Comparison of ENCODE assay signal across 10 mouse cellular contexts in the genomic region with DNA sequence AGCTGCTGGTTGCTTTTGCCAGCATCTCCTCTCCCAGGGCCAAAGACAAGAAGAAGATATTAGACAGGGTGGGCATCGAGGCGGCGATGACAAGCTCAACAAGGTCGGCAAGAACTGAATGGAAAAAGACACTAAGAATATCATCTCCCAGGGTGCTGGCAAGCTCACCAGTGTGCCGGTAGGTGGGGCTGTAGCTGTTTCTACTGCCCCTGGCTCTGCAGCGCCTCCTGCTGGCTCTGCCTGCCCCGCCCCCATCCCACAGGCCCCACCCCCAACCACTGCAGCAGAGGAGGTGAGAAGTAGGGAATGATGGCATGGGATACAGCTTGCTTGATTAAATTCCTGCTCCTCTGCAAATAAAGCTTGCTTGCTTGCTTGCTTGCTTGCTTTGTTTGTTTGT. TPM values are rescaled to one million over a fixed set of nuclear protein-coding genes. Genes with fewer than 3 reads are reported as not detected.
A peak's percentile ranks its signal among the peaks of the same experiment; 100 is the strongest.
DNase-seq lines count a peak whose midpoint lies in the region; ATAC-seq and TF ChIP-seq lines count a peak whose summit lies in the region.
"Had no signal": no experiment of that assay in that cellular context is flagged by ENCODE, and none has a peak within 500 bp of the region (broad histone marks: within the 10 kb centered on the region; RNA-seq: fewer than 3 reads in every experiment).

No protein-coding gene starts in this region.

- peak; percentile 89 for TF ChIP-seq CTCF in Patski (IDR thresholded peaks at IDR 0.05)
- peak; percentile 99 for TF ChIP-seq CTCF in small intestine, adult 2 months (IDR thresholded peaks at IDR 0.05; ENCODE audit: extremely low read depth, insufficient read length, insufficient replicate concordance, low read depth, low read length)

- 35% methylated on average over 7 of the region's 7 CpGs for WGBS in hindbrain, embryonic 10.5 days
- 32% methylated on average over 7 of the region's 7 CpGs for WGBS in hindbrain, embryonic 16.5 days
- WGBS in embryonic facial prominence, embryonic 10.5 days = 36% methylated on average over 7 of the region's 7 CpGs
- 45% methylated on average over 7 of the region's 7 CpGs for WGBS in limb, embryonic 11.5 days
- WGBS in small intestine, adult 2 months = 30% methylated on average over 7 of the region's 7 CpGs

- no peak overlapping the region for H3K4me2 ChIP-seq in hindbrain, embryonic 16.5 days (ENCODE audit: low read length)
- no peak overlapping the region for H3K4me2 ChIP-seq in limb, embryonic 11.5 days (ENCODE audit: low read depth, severe bottlenecking)
- H3K4me2 ChIP-seq: embryonic facial prominence, embryonic 13.5 days; liver, embryonic 15.5 days had no signal

- peak; percentile 43 for DNase-seq in hindbrain, embryonic 10.5 days (ENCODE audit: low spot score)
- DNase-seq in 416B (ENCODE audit: low read depth) = peak; percentile 77
- DNase-seq in Patski (ENCODE audit: low read depth, low spot score) = no peak
- DNase-seq in embryonic facial prominence, embryonic 10.5 days (ENCODE audit: low spot score) = peak; percentile 64
- peak; percentile 53 for DNase-seq in limb, embryonic 11.5 days (ENCODE audit: low spot score)
- no peak for DNase-seq in frontal cortex, postnatal 14 days (ENCODE audit: low spot score in 2 of 2)

- no peaks in the 10 kb centered on the region for H3K36me3 ChIP-seq in hindbrain, embryonic 10.5 days
- no peaks in the 10 kb centered on the region for H3K36me3 ChIP-seq in hindbrain, embryonic 16.5 days (ENCODE audit: control insufficient read depth, insufficient read depth, low read length)
- no peaks in the 10 kb centered on the region for H3K36me3 ChIP-seq in embryonic facial prominence, embryonic 10.5 days (replicated peaks)
- no peaks in the 10 kb centered on the region for H3K36me3 ChIP-seq in limb, embryonic 11.5 days (ENCODE audit: control insufficient read depth, insufficient read depth, low read length)
- H3K36me3 ChIP-seq in small intestine, adult 2 months (ENCODE audit: control insufficient read depth, insufficient read depth, low read length) = no peaks in the 10 kb centered on the region
- H3K36me3 ChIP-seq: embryonic facial prominence, embryonic 13.5 days; liver, embryonic 15.5 days had no signal

- H3K9ac ChIP-seq in hindbrain, embryonic 16.5 days (ENCODE audit: low read depth, low read length) = no peak overlapping the region
- no peak overlapping the region for H3K9ac ChIP-seq in limb, embryonic 11.5 days (ENCODE audit: low read length)
- H3K9ac ChIP-seq: embryonic facial prominence, embryonic 13.5 days; liver, embryonic 15.5 days had no signal

- H3K27ac ChIP-seq in hindbrain, embryonic 10.5 days = no peak overlapping the region
- no peak overlapping the region for H3K27ac ChIP-seq in hindbrain, embryonic 16.5 days (ENCODE audit: low read depth, low read length)
- H3K27ac ChIP-seq in embryonic facial prominence, embryonic 10.5 days (replicated peaks) = no peak overlapping the region
- no peak overlapping the region for H3K27ac ChIP-seq in limb, embryonic 11.5 days (replicated peaks; ENCODE audit: low read depth, low read length)
- H3K27ac ChIP-seq in small intestine, adult 2 months (ENCODE audit: insufficient read depth, low read depth, low read length) = no peak overlapping the region
- H3K27ac ChIP-seq: embryonic facial prominence, embryonic 13.5 days; liver, embryonic 15.5 days had no signal

- CTCF ChIA-PET in Patski (lab: Charles Lee) = interaction anchor here (0.8 to 2.1 kb wide), 5 partner anchors 13 to 27 kb away, joined by 3 to 6 read pairs (median 3); no protein-coding TSS in a partner anchor

- POLR2A ChIA-PET in Patski (lab: Charles Lee) = no interaction called here

- H3K4me1 ChIP-seq in hindbrain, embryonic 10.5 days (replicated peaks) = peaks cover 55% of the 10 kb centered on the region
- peaks cover 15% of the 10 kb centered on the region for H3K4me1 ChIP-seq in hindbrain, embryonic 16.5 days (ENCODE audit: control insufficient read depth, insufficient read depth, low read depth, low read length)
- H3K4me1 ChIP-seq in embryonic facial prominence, embryonic 10.5 days = peaks cover 49% of the 10 kb centered on the region
- peaks cover 2% of the 10 kb centered on the region; the same call in 1 of the 2 replicates for H3K4me1 ChIP-seq in limb, embryonic 11.5 days (ENCODE audit: control insufficient read depth, insufficient read depth, low read length)
- H3K4me1 ChIP-seq in small intestine, adult 2 months (ENCODE audit: control insufficient read depth, insufficient read depth, insufficient read length, low read length) = peaks cover 14% of the 10 kb centered on the region

- no peak for ATAC-seq in hindbrain, embryonic 16.5 days
- ATAC-seq in Patski = no peak
- ATAC-seq in limb, embryonic 11.5 days (ENCODE audit: insufficient number of reproducible peaks, low FRiP score, low TSS enrichment, low read depth) = no peak

- no peak for TF ChIP-seq POLR2A in small intestine, adult 2 months (IDR thresholded peaks at IDR 0.05; ENCODE audit: low read depth, low read length)

- no peaks in the 10 kb centered on the region for H3K9me3 ChIP-seq in hindbrain, embryonic 10.5 days
- no peaks in the 10 kb centered on the region for H3K9me3 ChIP-seq in hindbrain, embryonic 16.5 days (ENCODE audit: control insufficient read depth, low read length)
- no peaks in the 10 kb centered on the region for H3K9me3 ChIP-seq in embryonic facial prominence, embryonic 10.5 days
- no peaks in the 10 kb centered on the region for H3K9me3 ChIP-seq in limb, embryonic 11.5 days (ENCODE audit: control insufficient read depth, low read length)
- H3K9me3 ChIP-seq: embryonic facial prominence, embryonic 13.5 days; liver, embryonic 15.5 days had no signal

- no peak overlapping the region for H3K4me3 ChIP-seq in hindbrain, embryonic 10.5 days
- no peak overlapping the region for H3K4me3 ChIP-seq in hindbrain, embryonic 16.5 days (ENCODE audit: low read length)
- no peak overlapping the region for H3K4me3 ChIP-seq in embryonic facial prominence, embryonic 10.5 days
- no peak overlapping the region for H3K4me3 ChIP-seq in limb, embryonic 11.5 days (ENCODE audit: low read depth, low read length)
- no peak overlapping the region for H3K4me3 ChIP-seq in small intestine, adult 2 months (ENCODE audit: low read depth, low read length)
- H3K4me3 ChIP-seq: embryonic facial prominence, embryonic 13.5 days; liver, embryonic 15.5 days had no signal

- peaks cover 57% of the 10 kb centered on the region for H3K27me3 ChIP-seq in hindbrain, embryonic 10.5 days (ENCODE audit: insufficient read depth, poor library complexity, severe bottlenecking)
- no peaks in the 10 kb centered on the region for H3K27me3 ChIP-seq in hindbrain, embryonic 16.5 days (replicated peaks; ENCODE audit: control insufficient read depth, insufficient read depth, low read length)
- H3K27me3 ChIP-seq in Patski = no peaks in the 10 kb centered on the region
- peaks cover 63% of the 10 kb centered on the region for H3K27me3 ChIP-seq in embryonic facial prominence, embryonic 10.5 days (replicated peaks; ENCODE audit: low read depth, poor library complexity, severe bottlenecking)
- peaks cover 6% of the 10 kb centered on the region; the same call in 1 of the 2 replicates for H3K27me3 ChIP-seq in limb, embryonic 11.5 days (ENCODE audit: control insufficient read depth, insufficient read depth, low read length)
- H3K27me3 ChIP-seq in small intestine, adult 2 months (ENCODE audit: control insufficient read depth, insufficient read depth, low read length) = no peaks in the 10 kb centered on the region

- in situ Hi-C loops in Patski (cut with MboI; ENCODE audit: low pct_unique_long_range_greater_than_20kb) = no loop called here

RNA-seq across cellular contexts. Expression of a gene that starts 3.4 kb away (rescaled TPM):
- 57.1 and 58.9 TPM in 2 replicates for polyA plus RNA-seq in hindbrain, embryonic 10.5 days (2016; fragmentation: Nextera tagmentation; extraction: Ambion mirVana)
- 34.2 and 36.4 TPM in 2 replicates for polyA plus RNA-seq in hindbrain, embryonic 16.5 days (2015; fragmentation: Nextera tagmentation; extraction: Ambion mirVana)
- 75.3 TPM for polyA plus RNA-seq in Patski (2021)
- 49.0 and 50.5 TPM in 2 replicates for polyA plus RNA-seq in embryonic facial prominence, embryonic 10.5 days (2016; fragmentation: Nextera tagmentation; extraction: Ambion mirVana)
- 45.6 and 48.2 TPM in 2 replicates for polyA plus RNA-seq in limb, embryonic 11.5 days (2014; fragmentation: Nextera tagmentation; extraction: Ambion mirVana)
- 51.2 and 133 TPM in 2 replicates for polyA plus RNA-seq in small intestine, adult 2 months (2012; rRNA removed)

RNA-seq across cellular contexts. Expression of a gene that starts 36.7 kb away (rescaled TPM):
- 85.3 and 85.4 TPM in 2 replicates for polyA plus RNA-seq in hindbrain, embryonic 10.5 days (2016; fragmentation: Nextera tagmentation; extraction: Ambion mirVana)
- 78.2 and 93.9 TPM in 2 replicates for polyA plus RNA-seq in hindbrain, embryonic 16.5 days (2015; fragmentation: Nextera tagmentation; extraction: Ambion mirVana)
- 90.6 TPM for polyA plus RNA-seq in Patski (2021)
- polyA plus RNA-seq in embryonic facial prominence, embryonic 10.5 days (2016; fragmentation: Nextera tagmentation; extraction: Ambion mirVana) = 87.2 and 90.4 TPM in 2 replicates
- polyA plus RNA-seq in limb, embryonic 11.5 days (2014; fragmentation: Nextera tagmentation; extraction: Ambion mirVana) = 53.5 and 57.3 TPM in 2 replicates
- polyA plus RNA-seq in small intestine, adult 2 months (2012; rRNA removed) = 33.1 and 72.4 TPM in 2 replicates

RNA-seq across cellular contexts. Expression of a gene that starts 52.8 kb away (rescaled TPM):
- 2.8 and 3.6 TPM in 2 replicates for polyA plus RNA-seq in hindbrain, embryonic 10.5 days (2016; fragmentation: Nextera tagmentation; extraction: Ambion mirVana)
- polyA plus RNA-seq in hindbrain, embryonic 16.5 days (2015; fragmentation: Nextera tagmentation; extraction: Ambion mirVana) = 2.2 and 2.5 TPM in 2 replicates
- polyA plus RNA-seq in Patski (2021) = not detected
- 2.4 and 2.6 TPM in 2 replicates for polyA plus RNA-seq in embryonic facial prominence, embryonic 10.5 days (2016; fragmentation: Nextera tagmentation; extraction: Ambion mirVana)
- 1.9 and 3.0 TPM in 2 replicates for polyA plus RNA-seq in limb, embryonic 11.5 days (2014; fragmentation: Nextera tagmentation; extraction: Ambion mirVana)
- 2.1 TPM in 2 replicates for polyA plus RNA-seq in small intestine, adult 2 months (2012; rRNA removed)

Comparison
In these comparisons a context has a peak if more than half of its experiments do, and no peak if none do; other contexts are left out.
1. DNase-seq: peak in hindbrain, embryonic 10.5 days (single experiment), 416B (single experiment), embryonic facial prominence, embryonic 10.5 days (single experiment) and limb, embryonic 11.5 days (single experiment); none in Patski (single experiment) and frontal cortex, postnatal 14 days (0 of 2).